Mouse (Mus musculus): Measurements from ENCODE around the gene Rab7b. TPM values are rescaled to one million over a fixed set of nuclear protein-coding genes. Genes with fewer than 3 reads are reported as not detected.

The Rab7b gene
- total RNA-seq, 2 experiments from 2014 or later = 1.3 to 4.2 TPM

- no peak for ATAC-seq (replicated peaks; ENCODE audit: low FRiP score, poor library complexity, severe bottlenecking)
These were observed 45.1 kb downstream of the Rab7b start for GRCm38 (mm10) chr1:131733474-131734180.

- ATAC-seq (replicated peaks; ENCODE audit: low FRiP score, poor library complexity, severe bottlenecking) = no peak
These were observed 46.3 kb downstream of the Rab7b start for GRCm38 (mm10) chr1:131734657-131735273.

GRCm38 (mm10) chr1:131736494-131736893 lies 48.0 kb downstream of the Rab7b start:
- no peak for ATAC-seq (replicated peaks; ENCODE audit: low FRiP score, poor library complexity, severe bottlenecking)

GRCm38 (mm10) chr1:131737269-131737668 lies 48.8 kb downstream of the Rab7b start:
- ATAC-seq (replicated peaks; ENCODE audit: low FRiP score, poor library complexity, severe bottlenecking) = no peak

- ATAC-seq (replicated peaks; ENCODE audit: low FRiP score, poor library complexity, severe bottlenecking) = no peak
These were observed 50.3 kb downstream of the Rab7b start for GRCm38 (mm10) chr1:131738760-131739159.

- no peak for ATAC-seq (replicated peaks; ENCODE audit: low FRiP score, poor library complexity, severe bottlenecking)
These were observed 51.1 kb downstream of the Rab7b start for GRCm38 (mm10) chr1:131739481-131740160.

- ATAC-seq (replicated peaks; ENCODE audit: low FRiP score, poor library complexity, severe bottlenecking) = no peak
These were observed 55.5 kb downstream of the Rab7b start, which contains the start of gene Slc26a9 for GRCm38 (mm10) chr1:131743868-131744464. Gene Slc26a9 (plus strand): TSS chr1:131744022.

- no peak for ATAC-seq (replicated peaks; ENCODE audit: low FRiP score, poor library complexity, severe bottlenecking)
These were observed 56.9 kb downstream of the Rab7b start for GRCm38 (mm10) chr1:131745391-131745790.

GRCm38 (mm10) chr1:131747761-131748160 lies 59.3 kb downstream of the Rab7b start:
- no peak for ATAC-seq (replicated peaks; ENCODE audit: low FRiP score, poor library complexity, severe bottlenecking)

GRCm38 (mm10) chr1:131748636-131749035 lies 60.1 kb downstream of the Rab7b start:
- no peak for ATAC-seq (replicated peaks; ENCODE audit: low FRiP score, poor library complexity, severe bottlenecking)

- no peak for ATAC-seq (replicated peaks; ENCODE audit: low FRiP score, poor library complexity, severe bottlenecking)
These were observed 61.4 kb downstream of the Rab7b start for GRCm38 (mm10) chr1:131749706-131750545.

- no peak for ATAC-seq (replicated peaks; ENCODE audit: low FRiP score, poor library complexity, severe bottlenecking)
These were observed 62.8 kb downstream of the Rab7b start for GRCm38 (mm10) chr1:131751181-131751890.

- ATAC-seq (replicated peaks; ENCODE audit: low FRiP score, poor library complexity, severe bottlenecking) = no peak
These were observed 63.4 kb downstream of the Rab7b start for GRCm38 (mm10) chr1:131751891-131752311.

GRCm38 (mm10) chr1:131754212-131754829 lies 65.8 kb downstream of the Rab7b start:
- no peak for ATAC-seq (replicated peaks; ENCODE audit: low FRiP score, poor library complexity, severe bottlenecking)

GRCm38 (mm10) chr1:131754916-131755315 lies 66.4 kb downstream of the Rab7b start:
- ATAC-seq (replicated peaks; ENCODE audit: low FRiP score, poor library complexity, severe bottlenecking) = no peak

GRCm38 (mm10) chr1:131757211-131757610 lies 68.7 kb downstream of the Rab7b start:
- ATAC-seq (replicated peaks; ENCODE audit: low FRiP score, poor library complexity, severe bottlenecking) = no peak

GRCm38 (mm10) chr1:131758796-131759195 lies 70.3 kb downstream of the Rab7b start:
- no peak for ATAC-seq (replicated peaks; ENCODE audit: low FRiP score, poor library complexity, severe bottlenecking)

GRCm38 (mm10) chr1:131759667-131760427 lies 71.4 kb downstream of the Rab7b start:
- no peak for ATAC-seq (replicated peaks; ENCODE audit: low FRiP score, poor library complexity, severe bottlenecking)

All from erythroid progenitor cell, adult 5-6 weeks (primary cell).